Mouse (Mus musculus) retina, adult 2 months (tissue): ENCODE measurements around the gene Psmg4.

Source experiments
- DNase-seq: peaks from one replicate; pipeline ENCODE4 v3.0.0-alpha.2; 2012; ENCODE audit warnings: low read depth, low spot score

Gene Psmg4

DNA sequence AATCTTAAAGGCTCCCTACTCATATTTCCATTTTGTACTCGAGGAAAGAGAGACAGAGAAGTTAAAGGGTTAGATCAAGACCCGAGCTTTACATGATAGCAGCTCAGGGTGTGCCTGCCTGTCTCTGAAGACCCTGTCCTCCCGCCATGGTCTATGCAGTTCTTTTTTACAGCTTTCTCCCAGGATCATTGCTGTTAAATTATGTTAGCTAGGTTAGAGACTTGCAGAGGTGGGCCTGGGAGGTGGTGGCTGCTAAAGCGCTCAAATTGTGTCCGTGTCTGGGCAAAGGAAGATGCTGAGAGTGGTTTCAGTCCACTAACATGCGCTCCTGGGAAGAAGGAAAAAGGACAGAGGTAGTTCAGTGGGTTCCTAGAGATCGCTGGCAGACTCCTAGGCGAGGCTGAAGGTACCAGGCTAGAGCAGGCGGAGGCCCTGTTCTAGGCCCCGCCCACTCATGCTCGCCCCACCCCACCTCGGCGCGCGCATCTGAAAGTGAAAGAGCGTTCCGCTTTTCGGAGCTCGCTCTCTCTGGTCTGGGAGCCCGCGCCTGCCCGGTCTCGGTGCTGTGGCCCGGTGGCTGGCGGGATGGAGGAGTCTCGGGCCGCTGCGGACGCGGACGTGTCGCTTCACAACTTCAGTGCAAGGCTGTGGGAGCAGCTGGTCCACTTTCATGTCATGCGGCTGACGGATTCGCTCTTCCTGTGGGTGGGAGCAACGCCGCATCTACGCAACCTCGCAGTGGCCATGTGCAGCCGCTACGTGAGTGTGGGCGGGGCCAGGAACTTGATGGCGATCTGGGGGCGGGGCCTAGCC is at the start of gene Psmg4:
TSS of gene Psmg4 (plus strand) at position 474 of the 813 bp plus-strand sequence.
- peak; percentile 76 for DNase-seq

DNA sequence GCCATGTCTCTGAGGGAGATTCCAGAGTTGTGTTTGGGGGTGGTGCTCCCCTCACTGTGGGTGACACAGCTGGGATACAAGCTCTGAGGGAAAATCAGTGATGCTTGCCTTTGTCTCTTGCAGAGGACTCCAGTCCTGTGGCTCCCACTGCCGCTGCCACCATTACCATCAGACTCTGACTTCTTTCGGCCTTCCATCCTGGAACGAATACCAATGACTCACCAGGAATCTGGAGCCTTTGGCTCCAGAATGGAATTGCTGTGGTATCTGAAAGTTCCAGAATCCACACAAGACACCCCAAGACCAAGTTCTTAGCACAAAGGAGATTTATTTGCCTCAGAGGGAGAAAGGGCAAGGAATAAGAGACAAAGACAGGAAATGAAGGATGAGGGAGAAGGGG is 49.7 kb upstream of the Psmg4 start:
- no peak for DNase-seq

DNA sequence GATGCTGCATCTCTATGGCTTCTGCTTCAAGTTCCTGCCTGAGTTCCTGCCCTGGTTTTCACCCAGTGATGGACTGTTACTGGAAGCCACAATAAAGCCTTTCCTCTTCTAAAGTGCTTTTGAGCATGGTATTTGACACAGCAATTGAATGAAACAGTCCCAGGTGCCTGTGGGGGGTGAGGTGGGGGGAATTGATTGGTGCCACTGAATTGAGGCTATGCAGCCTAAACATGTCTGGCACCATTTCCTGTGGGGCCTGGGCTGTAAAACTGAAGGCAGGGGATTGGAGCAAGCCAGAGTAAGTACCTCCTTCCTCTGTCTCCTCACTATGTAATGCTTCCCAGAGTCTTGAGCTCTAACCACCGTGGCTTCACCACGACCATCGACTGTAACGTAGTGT is 48.1 kb upstream of the Psmg4 start:
- no peak for DNase-seq

DNA sequence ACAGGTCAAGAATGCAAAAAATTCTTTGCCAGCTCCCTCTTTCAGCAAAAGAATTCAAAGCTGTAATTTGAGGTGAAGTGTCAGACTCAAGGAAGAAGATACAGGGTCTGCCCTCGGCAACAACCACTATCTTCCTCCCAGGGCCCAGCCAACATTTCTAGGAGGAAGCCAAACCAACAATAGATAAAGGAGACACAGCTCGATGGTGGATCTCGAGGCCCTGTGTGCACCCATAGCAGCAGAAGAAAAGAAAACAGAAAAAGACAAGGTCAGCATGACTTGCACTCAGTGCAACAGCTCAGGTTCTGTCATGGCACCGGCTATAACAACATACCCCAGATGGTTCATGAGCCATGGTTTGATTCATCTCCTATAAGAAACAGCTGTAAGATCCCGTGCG is 46.3 kb upstream of the Psmg4 start:
- no peak for DNase-seq

DNA sequence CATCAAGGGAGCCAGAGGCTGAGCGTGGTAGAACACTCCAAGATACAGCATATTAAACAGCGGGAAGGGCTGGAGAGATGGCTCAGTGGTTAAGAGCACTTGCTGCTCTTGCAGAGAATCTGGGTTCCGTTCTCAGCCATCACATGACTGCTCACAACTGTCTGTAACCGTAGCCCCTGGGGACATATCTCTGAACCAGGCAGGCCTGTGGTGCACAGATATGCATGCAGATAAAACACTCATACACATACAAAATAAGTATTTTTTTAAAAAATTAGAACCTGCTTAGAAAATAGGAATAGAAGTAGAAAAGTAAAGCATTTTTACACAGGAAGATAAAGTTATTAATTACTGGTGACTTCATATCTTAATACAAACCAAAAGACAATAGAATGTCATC is 43.9 kb upstream of the Psmg4 start:
- no peak for DNase-seq

DNA sequence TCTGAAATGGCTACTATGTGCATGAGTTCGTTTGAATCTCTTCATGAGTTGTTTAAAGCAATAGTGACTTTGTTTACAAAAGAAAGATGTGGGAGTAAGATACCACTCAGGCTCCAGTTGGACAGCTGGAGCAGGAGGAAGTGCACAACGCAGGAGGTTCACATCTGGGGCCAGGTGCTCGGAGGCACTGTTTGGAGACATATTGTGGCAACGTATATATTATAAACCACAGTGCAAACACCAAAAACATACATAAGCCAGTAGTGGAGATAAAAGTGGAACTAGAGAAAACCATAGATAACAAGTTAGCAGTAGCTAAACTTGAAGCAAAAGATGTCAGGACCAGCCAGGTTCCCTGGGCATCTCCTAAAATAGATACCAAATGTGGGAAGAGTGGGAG is 43.4 kb upstream of the Psmg4 start:
- no peak for DNase-seq

DNA sequence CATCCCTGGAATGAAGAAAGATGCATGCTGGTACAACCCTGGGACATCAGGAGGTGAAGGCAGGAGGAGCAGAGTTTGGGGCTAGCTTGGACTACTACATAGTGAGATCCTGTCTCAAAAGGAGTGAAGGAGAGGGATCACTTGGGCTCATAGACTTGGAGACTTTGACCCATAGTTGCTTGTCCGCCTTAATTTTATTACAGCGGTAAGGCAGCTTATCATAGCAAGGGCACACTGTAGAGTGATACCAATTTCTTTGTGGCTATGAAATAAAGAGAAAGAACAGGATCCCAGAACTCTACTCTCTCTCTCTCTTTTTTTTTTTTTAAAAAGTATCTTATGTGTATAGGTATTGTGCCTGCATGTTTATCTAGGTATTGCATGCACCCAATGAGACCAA is 42.2 kb upstream of the Psmg4 start:
- no peak for DNase-seq

DNA sequence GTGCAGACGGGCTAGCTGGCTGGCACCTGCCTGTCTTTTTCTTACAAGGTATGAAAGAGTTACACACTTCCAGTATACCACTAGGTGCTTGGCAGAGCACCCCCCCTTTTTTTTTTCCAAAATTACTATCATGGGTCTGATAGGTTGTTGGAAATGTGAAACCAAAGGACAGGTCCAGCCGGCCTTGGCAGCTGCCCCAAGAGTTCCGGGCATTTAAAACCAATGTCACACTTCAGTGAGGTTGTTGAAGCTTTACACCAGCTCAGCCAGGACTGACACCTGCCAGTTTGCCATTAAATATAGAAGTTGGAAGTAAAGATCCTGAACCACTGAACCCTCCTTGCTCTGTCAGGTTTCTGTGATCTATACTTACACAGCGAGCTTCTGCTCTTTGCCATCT is 37.1 kb upstream of the Psmg4 start:
- no peak for DNase-seq

DNA sequence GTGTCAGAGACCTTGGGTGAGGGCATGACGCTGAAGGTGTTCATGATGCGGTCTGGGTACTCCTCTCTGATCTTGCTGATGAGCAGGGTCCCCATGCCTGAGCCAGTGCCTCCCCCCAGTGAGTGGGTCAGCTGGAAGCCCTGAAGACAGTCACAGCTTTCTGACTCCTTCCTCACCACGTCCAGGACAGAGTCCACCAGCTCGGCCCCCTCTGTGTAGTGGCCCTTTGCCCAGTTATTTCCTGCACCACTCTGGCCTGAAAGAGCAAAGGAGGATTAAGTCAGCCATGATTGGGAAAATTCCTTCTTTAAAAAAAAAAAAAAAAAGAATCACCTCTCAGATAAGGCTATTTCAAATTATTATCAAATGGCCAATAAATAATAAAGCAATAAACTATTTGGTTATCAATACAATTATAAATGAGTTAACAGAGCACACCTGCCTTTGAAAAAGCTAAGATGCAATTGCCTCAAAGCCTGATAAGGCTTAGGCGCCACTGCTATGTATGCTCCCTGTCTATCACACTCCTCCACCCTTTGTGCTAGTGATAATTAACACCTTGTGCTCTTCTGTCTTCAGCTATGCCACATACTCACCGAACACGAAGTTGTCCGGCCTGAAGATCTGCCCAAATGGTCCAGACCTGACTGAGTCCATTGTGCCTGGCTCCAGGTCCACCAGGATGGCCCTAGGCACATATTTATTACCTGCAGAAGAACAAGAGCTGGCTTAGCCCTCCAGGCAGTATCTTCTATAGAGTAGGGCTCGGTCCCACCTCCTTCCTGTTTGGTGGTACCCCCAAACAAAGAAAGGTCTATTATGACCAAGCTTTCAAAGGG is 34.3 kb upstream of the Psmg4 start:
- DNase-seq = no peak

DNA sequence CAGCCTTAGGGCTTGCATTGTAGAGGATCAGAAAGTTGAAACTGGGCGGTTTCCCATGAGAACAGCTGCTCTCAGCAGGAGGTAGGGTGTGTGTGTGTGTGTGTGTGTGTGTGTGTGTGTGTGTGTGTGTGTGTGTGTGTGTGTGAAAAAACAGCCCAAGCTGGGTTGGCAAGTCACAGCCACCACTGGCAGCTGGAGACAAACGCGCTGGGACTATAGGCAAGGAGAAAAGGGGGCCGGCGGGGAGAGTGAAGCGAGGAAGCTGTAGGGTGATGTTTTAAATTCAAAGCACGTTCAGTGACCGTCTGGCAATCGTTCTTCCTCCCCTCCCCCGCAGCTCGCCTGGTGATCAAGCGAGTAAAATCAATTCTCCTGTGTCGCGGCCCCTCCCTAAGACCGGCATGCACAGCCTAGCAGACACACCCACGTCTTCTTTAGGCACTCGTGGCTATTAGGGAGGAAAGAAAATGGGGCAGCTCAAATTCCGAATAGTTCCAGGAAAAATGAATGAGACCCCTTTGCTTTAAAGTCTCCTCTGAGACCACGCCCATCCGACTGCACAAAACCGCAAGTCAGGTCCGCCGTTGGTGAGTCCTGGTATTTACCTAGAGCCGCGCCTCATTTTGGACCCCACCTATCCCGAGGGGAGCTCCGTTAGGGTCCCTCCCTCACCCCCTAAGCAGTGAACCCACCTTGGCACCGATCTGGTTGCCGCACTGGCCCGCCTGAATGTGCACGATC is 33.1 kb upstream of the Psmg4 start:
- no peak for DNase-seq

DNA sequence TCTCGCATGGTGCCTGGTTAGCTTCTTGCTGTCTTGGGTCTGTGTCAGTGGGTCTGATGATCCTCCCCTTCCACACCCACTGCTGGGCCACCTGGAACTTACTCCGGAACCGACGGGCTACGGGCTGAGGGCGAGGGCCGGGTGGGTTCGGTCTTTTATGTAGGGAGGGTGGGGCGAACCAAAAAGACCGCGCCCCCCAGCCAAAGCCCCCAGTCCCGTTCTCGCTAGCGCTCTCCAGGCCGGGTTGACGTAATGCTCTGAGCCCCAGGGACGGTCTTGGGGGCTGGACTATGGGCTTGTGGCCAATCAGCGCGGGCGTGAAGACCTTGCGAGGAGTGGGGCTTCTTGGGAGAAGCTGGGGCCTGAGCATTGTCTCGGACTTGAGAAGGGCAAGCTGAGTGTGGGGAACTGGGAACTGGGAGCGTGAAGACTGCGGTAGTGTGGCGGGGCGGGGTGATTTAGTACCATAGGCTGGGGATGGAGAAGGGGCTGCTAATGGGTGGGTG is 32.5 kb upstream of the Psmg4 start, which contains the start of gene Tubb2b:
TSS of gene Tubb2b (minus strand) at position 241 of the 506 bp plus-strand sequence.
- no peak for DNase-seq

DNA sequence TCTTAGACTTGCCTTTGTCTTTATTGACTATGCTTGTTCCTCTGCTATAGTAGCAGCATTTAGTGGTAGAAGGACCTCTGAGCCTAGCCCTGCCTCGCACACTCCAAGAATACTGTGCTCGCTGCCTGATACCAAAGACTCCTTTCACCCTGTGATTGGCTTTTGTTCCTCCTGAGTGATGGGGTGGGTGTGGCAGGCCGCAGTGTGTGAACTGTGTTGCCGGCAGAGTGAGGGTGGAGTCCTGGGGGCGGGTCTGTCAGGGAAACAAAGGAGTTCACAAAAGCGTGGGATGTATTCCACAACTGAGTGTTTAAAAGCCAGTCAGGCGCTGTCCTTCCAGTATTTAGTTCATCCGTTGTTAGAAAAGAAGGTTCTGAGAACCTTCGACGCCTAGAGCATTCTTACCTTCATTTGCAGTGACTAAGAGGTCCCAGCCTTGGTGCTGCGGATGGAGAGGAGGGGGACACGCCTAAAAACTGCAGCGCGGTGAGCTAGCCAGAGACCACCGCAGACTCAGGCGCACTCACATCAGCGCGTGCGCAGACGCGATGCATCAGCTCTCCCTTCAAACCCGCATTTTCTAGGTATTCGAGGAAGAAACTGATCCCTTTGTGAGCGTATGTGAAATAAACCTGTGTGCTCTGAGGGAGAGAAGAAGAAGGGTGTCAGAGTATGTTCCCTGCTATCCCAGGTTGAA is 31.6 kb upstream of the Psmg4 start:
- no peak for DNase-seq

DNA sequence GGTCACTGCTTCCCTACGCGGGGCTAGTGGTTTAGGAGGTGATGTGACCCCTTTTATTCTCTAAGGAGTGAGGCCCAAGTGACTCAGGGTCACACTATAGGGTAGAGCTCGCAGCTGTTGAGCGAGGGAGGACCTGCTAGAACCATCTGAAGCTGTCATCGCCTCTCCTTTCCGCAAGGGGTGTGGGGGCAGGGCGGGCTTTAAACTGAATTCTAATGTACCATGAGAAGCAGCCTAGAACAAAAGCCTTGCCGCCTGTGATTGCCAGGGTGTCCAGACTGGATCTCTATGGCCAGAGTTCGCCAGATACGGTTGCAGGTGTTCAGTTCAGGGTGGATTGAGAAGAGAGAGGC is 31.1 kb upstream of the Psmg4 start:
- no peak for DNase-seq

DNA sequence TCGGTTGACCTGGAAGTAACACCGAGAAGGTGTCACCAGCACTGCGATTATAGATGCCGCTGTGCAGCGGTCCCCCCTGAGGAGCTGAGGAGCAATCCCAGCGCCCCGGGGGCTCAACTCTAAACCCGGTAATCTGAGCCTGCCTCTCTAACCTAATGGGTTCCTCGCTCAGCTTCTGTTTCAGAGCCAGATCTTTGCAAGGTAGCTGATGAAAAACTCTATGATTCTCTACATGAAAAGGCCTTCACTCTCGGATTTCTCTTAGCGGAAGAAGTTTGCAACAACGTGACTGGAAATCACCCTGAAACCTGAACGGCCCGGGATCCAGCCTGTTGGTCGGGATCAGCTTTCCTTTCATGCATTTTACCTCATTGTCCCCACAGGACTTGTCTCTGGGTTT is 30.5 kb upstream of the Psmg4 start:
- DNase-seq = no peak

DNA sequence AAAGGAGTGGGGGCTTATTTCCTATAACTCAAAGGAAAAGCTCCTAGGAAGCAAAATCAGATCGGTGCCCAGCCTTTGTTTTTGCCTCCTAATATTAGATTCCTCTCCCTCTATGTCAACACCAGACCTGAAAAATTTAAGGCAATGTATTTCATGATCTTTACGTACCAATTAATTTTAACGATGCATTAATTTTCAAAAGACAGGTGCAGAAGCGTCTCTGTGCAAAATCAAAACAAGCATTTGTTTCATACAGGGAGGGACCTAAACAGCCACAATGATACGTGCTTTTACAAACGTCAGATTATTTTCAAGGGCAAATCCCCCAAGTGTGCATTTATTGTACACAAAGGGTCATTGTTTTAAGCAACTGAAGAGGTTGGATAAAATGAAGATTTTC is 29.9 kb upstream of the Psmg4 start:
- no peak for DNase-seq

DNA sequence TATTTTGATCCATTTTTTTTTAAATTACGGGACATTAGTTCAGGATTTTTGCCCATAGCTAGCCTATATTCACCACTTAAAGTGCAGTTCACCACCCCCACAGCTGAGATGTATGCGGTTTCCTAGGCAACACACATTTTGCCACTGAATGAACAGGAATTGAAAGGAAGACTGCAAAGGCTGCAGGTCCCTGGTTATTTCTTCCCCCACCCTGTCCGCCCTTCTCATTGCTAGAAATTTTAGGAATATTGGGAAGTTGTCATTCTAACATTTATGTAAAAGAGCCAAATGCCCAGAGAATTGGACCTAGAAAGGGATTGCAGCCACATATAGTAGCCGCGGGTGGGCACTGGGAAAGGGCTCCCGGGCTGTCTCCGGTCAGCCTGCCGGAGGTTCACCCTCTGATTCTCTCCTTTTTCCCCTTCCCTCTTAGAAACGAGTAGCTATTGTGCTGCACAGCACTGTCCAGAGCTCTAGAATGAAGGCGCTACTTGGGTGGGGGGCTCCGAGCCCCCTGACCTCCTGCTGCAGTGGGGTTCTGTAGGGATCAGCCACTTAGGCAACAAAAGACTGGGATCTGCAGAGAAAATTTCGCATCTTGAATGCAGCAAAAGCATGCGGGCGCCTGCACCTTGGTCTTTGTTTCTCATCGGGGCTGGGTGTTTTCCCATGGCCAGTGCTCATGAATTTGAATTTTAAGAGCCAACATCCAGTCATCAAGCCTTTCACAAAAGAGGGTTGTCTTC is 29.3 kb upstream of the Psmg4 start:
- no peak for DNase-seq

DNA sequence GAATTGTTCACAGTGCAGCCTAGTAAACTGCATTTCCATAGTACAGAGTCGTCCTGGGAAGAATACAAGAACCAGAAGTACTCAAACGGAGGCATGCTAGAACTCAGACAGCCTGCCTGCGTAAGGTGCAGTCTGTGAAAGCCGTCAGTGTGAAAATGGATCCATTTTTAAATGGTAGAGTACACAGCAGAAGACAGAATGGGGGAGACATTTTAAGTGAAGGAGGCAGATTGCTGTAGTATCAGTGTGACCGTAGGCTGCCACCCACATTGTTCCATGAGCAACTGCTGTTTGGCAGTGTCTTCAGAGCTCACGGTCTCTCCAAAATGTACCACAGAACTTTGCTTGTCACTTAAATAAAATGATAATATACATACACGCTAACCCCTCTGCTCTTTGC is 28.5 kb upstream of the Psmg4 start:
- DNase-seq = no peak

DNA sequence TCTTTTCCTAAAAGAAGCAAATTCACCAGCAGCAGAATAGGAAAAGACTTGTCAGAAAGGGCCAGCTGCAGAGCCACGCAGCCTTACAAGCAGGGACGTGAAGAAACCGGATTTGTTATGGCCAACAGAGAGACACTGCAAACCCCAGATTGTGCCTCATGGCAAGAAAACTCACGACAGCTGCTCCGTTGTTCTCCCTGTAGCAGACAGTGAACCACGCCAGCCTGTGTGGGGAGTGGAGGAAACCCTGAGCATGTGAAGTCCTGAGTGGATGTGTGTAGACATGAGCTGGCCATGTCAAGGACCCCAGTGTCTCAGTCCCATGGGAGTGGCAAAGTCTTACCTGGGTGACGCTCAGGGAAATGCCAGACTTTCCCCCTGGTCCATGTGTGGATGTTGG is 26.2 kb upstream of the Psmg4 start:
- no peak for DNase-seq

DNA sequence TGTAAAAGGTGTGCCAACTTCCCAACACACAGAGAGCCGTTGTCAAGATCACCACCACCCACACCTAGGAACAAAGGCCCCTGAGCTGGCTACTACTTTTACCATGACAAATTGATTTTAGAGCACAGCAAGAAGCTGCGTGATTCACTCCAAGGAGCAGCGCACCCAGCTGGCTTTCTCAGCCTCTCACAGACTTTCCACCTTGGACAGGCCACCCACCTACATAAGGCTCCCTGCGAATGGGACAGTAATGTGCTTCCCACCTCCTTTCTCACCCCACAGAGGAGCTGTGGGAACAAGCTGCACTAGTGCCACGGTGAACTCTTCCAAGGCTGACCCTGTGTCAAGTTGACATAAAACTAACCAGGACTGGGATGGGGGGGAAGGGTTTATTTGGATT is 19.4 kb upstream of the Psmg4 start:
- DNase-seq = no peak

DNA sequence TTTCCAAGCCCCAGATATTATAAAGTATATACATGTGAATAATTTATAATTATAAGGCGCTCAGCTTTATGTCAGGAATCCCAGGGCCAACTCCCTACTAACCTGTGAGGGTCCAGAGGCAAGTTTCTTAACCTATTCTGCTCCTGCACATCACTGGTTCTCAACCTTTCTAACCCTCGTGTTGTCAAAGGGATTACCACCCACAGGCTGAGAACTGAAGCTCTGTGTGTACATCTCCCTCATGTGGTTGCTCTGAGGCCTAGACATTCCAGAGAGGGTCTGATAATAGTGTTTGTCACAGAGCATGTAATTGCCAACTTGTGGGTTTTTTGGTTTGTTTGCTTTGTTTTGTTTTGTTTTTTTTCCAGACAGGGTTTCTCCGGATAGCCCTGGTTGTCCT is 15.8 kb upstream of the Psmg4 start:
- no peak for DNase-seq

DNA sequence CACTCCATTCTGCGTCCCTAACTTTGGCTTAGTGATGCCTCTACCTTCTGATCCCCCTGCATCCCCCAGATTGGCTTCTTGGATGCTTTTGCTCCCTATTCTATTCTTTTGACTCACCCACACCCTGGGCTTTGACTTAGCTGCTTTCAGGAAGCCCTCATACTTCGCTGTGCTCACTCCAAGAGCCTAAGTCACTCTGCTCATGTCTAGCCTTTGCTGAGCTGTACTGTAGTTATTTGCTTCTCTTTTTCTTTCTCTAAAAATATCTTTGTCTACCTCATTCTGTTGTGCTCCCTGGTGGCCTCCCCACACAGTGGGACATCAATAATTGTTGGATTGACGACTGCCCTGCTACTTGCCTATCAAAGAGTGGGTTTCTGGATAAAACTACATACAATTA is 14.6 kb upstream of the Psmg4 start:
- no peak for DNase-seq
